Mouse (Mus musculus) midbrain, embryonic 12.5 days (tissue): ENCODE data around the gene Dok5. TPM values are rescaled to one million over a fixed set of nuclear protein-coding genes. Genes with fewer than 3 reads are reported as not detected.
A peak's percentile ranks its signal among the peaks of the same experiment; 100 is the strongest.

Source experiments
- ATAC-seq: fragments of 200-750 bp; cut with Nextera tagmentation; 2 replicates; pipeline ENCODE4 v1.8.0; 2017; ENCODE audit warnings: low read depth, moderate TSS enrichment, moderate library complexity; ENCODE audit not compliant: low FRiP score
- H3K27ac ChIP-seq: fragments of 300-500 bp; sonication (generic); replicated peaks from 2 replicates; pipeline ENCODE4 v1.5.1; 2016; ENCODE audit warnings: mild to moderate bottlenecking
- H3K27me3 ChIP-seq: fragments of 300-500 bp; sonication (generic); 2 replicates; pipeline ENCODE4 v1.6.1; 2016; ENCODE audit warnings: mild to moderate bottlenecking
- H3K36me3 ChIP-seq: fragments of 300-500 bp; sonication (generic); 2 replicates; pipeline ENCODE4 v1.6.1; 2016
- H3K4me1 ChIP-seq: fragments of 300-500 bp; sonication (generic); 2 replicates; pipeline ENCODE4 v1.6.1; 2016
- H3K4me2 ChIP-seq: fragments of 300-500 bp; sonication (generic); replicated peaks from 2 replicates; pipeline ENCODE4 v1.6.1; 2016; ENCODE audit warnings: mild to moderate bottlenecking, moderate library complexity
- H3K4me3 ChIP-seq: fragments of 300-500 bp; sonication (generic); 2 replicates; pipeline ENCODE4 v1.5.1; 2016; ENCODE audit warnings: mild to moderate bottlenecking
- H3K9ac ChIP-seq: fragments of 300-500 bp; sonication (generic); replicated peaks from 2 replicates; pipeline ENCODE4 v1.6.1; 2016; ENCODE audit warnings: mild to moderate bottlenecking, moderate library complexity
- H3K9me3 ChIP-seq: fragments of 300-500 bp; sonication (generic); 2 replicates; pipeline ENCODE4 v1.6.1; 2016; ENCODE audit warnings: mild to moderate bottlenecking
- WGBS: fragments of 180-500 bp; shearing (Covaris S2); methylation state at CpG from one replicate; pipeline ENCODE4 v1.1.7; 2016; 5-methylcytosine and 5-hydroxymethylcytosine counted together
- polyA plus RNA-seq: library from polyadenylated mRNA; unstranded; fragments of >200 nt; fragmentation: Nextera tagmentation; extraction: Ambion mirVana; gene quantifications from 2 replicates; pipeline ENCODE4 v1.2.1, GENCODE M21; 2016

Dok5 gene
- polyA plus RNA-seq, 1 experiment from 2014 or later: 25.6 TPM

DNA sequence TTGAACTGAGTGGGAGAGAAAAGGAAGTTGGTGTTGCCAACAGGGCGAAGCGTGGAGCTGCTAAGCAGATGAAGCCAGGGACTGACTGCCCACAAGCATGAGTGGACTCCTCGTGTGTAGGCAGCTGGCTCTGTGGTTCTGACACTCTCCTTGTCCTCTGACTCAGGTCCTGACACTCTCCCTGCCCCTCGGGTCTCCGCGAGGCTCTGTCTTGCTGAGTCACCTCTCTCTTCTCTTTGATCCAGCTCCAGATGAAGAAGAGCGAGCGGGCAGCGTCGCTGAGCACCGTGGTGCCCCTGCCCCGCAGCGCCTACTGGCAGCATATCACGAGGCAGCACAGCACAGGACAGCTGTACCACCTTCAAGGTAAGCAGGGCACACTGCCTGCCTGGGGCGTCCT is 139.0 kb downstream of the Dok5 start:
- H3K36me3 ChIP-seq: no peaks in the 10 kb centered on the region
- H3K27me3 ChIP-seq: no peaks in the 10 kb centered on the region
- H3K4me1 ChIP-seq: no peaks in the 10 kb centered on the region
- no peak overlapping the region for H3K27ac ChIP-seq
- no peak overlapping the region for H3K4me2 ChIP-seq
- 90% methylated on average over 15 of the region's 15 CpGs for WGBS
- ATAC-seq: no peak
- no peak overlapping the region for H3K9ac ChIP-seq
- no peaks in the 10 kb centered on the region for H3K9me3 ChIP-seq
- H3K4me3 ChIP-seq: no peak overlapping the region

DNA sequence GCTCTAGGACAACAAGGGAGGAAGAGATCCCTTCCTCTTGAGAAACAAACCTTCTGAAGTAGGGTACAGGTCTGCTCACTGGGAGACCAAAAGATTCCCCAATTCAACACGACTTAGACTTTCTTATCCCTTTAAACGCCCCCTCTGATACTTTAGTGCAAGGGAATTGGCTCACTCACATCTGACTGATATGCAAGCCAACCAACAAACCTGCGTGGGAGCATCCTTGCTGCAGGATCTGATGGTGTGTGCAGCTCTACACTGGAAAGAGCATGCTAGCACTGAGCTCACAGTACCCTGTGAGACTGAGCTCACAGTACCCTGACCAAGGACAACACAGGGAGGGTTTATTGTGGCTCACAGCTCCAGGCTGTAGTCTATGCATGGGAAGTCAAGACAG is 139.9 kb downstream of the Dok5 start:
- Histone ChIP-seq H3K4me2 (no peak overlapping the region), H3K4me3 (no peak overlapping the region), H3K27me3 (no peaks in the 10 kb centered on the region), H3K27ac (no peak overlapping the region), H3K9ac (no peak overlapping the region), H3K4me1 (no peaks in the 10 kb centered on the region), H3K9me3 (no peaks in the 10 kb centered on the region), H3K36me3 (no peaks in the 10 kb centered on the region)
- WGBS: 89% methylated on average over 3 of the region's 3 CpGs
- ATAC-seq: no peak

DNA sequence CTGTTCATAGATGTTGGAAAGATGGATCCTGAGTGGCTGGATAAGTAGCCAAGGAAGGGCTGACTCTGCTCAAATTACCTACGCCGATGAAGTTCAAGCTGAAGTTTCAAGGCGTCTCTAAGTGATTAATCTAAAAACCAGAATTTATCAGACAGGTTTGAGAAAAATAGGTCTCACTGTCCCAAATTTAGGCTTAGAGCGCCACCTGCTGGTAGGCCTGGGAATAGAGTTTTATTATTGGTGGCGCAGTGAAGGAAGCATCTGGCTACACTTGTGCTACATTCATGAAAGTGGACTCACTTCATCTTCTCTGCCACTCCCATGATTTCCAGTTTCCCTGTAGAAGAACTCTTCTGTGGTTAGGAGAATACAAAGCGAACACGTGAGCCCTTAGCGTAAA is 141.8 kb downstream of the Dok5 start:
- H3K4me3 ChIP-seq: no peak overlapping the region
- WGBS: 21% methylated on average over 8 of the region's 8 CpGs
- H3K36me3 ChIP-seq: no peaks in the 10 kb centered on the region
- H3K4me2 ChIP-seq: no peak overlapping the region
- H3K9ac ChIP-seq: no peak overlapping the region
- peaks cover 4% of the 10 kb centered on the region for H3K4me1 ChIP-seq
- no peaks in the 10 kb centered on the region for H3K27me3 ChIP-seq
- no peak overlapping the region for H3K27ac ChIP-seq
- H3K9me3 ChIP-seq: no peaks in the 10 kb centered on the region
- ATAC-seq: no peak

DNA sequence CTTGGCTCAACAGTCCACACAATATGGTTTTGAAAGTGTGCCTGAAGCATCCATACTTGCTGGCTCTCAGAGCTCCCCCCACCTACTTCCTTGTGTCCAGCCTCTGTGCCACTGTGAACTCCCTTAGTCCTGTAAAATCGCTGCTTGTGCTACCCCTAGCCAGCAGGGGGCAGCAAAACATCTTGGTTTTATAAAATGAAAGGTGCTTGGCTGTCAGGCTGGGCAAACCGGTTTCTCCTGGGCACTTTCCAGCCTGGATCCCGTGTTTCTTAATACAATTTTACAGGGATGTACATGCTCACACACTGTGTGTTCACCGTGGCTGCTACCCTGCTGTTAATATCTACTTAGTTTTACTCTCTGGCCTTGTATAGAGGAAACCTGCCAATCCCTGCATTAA is 145.9 kb downstream of the Dok5 start:
- Histone ChIP-seq H3K9me3 (no peaks in the 10 kb centered on the region), H3K27ac (no peak overlapping the region), H3K36me3 (no peaks in the 10 kb centered on the region), H3K9ac (no peak overlapping the region), H3K4me1 (peaks cover 18% of the 10 kb centered on the region), H3K4me3 (no peak overlapping the region), H3K4me2 (no peak overlapping the region), H3K27me3 (no peaks in the 10 kb centered on the region)
- 4% methylated on average over 4 of the region's 4 CpGs for WGBS
- peak; percentile 69 for ATAC-seq

DNA sequence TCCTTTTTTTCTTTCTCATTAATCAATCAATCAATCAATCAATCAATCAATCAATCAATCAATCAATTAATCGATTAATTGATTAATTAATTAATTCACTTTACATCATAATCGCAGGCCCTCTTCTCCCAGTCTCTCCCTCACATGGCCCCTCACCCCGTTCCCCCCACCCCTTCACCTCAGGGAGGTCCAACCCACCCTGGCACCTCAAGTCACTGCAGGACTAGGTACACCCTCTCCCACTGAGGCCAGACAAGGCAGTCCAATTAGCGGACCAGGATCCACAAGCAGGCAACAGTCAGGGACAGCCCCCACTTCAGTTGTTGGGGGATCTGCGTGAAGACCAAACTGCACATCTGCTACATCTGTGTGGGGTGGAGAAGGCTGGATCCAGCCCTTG is 146.3 kb downstream of the Dok5 start:
- Histone ChIP-seq H3K9me3 (no peaks in the 10 kb centered on the region), H3K9ac (no peak overlapping the region), H3K4me2 (no peak overlapping the region), H3K36me3 (no peaks in the 10 kb centered on the region), H3K27me3 (no peaks in the 10 kb centered on the region), H3K27ac (no peak overlapping the region), H3K4me3 (no peak overlapping the region), H3K4me1 (peaks cover 18% of the 10 kb centered on the region)
- WGBS: 72% methylated on average over 5 of the region's 5 CpGs
- ATAC-seq: peak; percentile 55

DNA sequence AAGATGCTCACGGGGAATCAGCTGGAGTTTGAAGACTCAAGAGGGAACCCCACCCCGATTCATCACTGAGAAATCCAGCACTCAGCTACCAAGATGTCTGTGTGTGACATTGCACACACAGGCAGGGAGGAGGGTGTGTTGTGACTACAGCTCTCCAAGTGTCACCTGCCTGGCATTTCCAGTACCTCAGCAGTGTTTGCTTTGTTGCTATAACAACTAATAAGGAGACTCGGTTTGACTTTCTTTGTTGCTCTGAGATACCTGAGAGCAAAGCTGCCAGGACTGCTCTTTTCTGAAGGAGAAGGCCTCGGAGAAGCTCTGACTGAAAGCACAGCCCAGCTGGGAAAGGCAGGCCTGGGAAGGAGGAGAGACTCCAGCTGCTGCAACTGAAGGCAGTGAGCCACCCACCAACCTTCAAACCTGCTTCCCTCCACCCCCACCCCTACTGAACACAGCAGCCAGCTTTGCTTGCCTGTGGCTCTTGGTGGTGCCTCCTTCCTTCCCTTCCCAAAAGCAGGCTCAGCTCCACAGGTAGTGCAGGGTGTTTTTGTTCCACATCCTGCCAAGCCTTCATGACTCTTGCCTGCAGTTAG is 152.7 kb downstream of the Dok5 start:
- no peaks in the 10 kb centered on the region for H3K27me3 ChIP-seq
- H3K9ac ChIP-seq: no peak overlapping the region
- H3K4me1 ChIP-seq: peaks cover 5% of the 10 kb centered on the region; the same call in 1 of the 2 replicates
- no peaks in the 10 kb centered on the region for H3K36me3 ChIP-seq
- 57% methylated on average over 4 of the region's 4 CpGs for WGBS
- H3K4me2 ChIP-seq: no peak overlapping the region
- H3K27ac ChIP-seq: no peak overlapping the region
- no peak for ATAC-seq
- no peak overlapping the region for H3K4me3 ChIP-seq
- no peaks in the 10 kb centered on the region for H3K9me3 ChIP-seq

DNA sequence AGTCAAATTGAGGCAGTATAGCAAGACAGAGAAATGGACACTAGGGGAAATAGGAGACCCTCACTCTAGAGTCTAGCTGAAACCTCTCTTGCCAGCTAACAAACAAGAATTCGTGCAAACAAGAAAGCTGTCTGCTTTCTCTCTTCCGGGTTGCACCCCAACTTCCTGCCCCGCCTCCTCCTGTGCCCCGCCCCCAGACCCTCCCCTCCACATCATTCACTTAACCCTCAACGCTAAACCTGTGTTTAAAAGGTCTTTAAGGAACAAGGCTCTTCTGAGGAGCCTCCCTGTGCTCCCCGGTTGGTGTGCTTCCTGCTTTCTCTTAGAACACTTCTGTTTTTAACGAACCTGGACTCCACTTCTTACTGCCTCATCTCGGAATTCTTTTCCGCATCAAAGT is 156.4 kb downstream of the Dok5 start:
- Histone ChIP-seq H3K27ac (no peak overlapping the region), H3K9me3 (no peaks in the 10 kb centered on the region), H3K4me1 (no peaks in the 10 kb centered on the region), H3K27me3 (no peaks in the 10 kb centered on the region), H3K9ac (no peak overlapping the region), H3K36me3 (no peaks in the 10 kb centered on the region), H3K4me3 (no peak overlapping the region), H3K4me2 (no peak overlapping the region)
- no peak for ATAC-seq
- 73% methylated on average over 9 of the region's 9 CpGs for WGBS

DNA sequence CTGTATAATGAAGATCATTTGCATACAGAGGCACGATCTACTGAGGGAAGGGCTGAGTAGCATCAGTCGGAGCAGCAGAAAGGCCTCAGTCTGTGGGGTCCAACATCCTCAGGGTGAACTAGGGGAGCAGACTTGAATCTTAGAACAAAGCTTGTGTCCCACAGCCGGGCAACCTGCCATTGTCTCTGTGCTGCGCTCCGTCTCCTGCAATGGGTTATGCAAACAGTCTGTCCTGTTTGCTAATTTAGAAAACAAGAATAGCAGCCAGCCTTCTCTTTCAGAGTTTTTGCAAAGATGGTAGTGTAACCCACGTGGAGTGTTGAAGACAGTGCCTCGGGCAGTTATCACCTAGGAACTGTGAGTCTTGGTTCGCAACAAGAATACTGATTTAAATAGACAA is 163.5 kb downstream of the Dok5 start:
- Histone ChIP-seq H3K4me1 (peaks cover 4% of the 10 kb centered on the region; the same call in 1 of the 2 replicates), H3K27ac (no peak overlapping the region), H3K4me3 (no peak overlapping the region), H3K36me3 (no peaks in the 10 kb centered on the region), H3K9ac (no peak overlapping the region), H3K9me3 (no peaks in the 10 kb centered on the region), H3K4me2 (no peak overlapping the region), H3K27me3 (no peaks in the 10 kb centered on the region)
- 69% methylated on average over 8 of the region's 8 CpGs for WGBS
- ATAC-seq: no peak

DNA sequence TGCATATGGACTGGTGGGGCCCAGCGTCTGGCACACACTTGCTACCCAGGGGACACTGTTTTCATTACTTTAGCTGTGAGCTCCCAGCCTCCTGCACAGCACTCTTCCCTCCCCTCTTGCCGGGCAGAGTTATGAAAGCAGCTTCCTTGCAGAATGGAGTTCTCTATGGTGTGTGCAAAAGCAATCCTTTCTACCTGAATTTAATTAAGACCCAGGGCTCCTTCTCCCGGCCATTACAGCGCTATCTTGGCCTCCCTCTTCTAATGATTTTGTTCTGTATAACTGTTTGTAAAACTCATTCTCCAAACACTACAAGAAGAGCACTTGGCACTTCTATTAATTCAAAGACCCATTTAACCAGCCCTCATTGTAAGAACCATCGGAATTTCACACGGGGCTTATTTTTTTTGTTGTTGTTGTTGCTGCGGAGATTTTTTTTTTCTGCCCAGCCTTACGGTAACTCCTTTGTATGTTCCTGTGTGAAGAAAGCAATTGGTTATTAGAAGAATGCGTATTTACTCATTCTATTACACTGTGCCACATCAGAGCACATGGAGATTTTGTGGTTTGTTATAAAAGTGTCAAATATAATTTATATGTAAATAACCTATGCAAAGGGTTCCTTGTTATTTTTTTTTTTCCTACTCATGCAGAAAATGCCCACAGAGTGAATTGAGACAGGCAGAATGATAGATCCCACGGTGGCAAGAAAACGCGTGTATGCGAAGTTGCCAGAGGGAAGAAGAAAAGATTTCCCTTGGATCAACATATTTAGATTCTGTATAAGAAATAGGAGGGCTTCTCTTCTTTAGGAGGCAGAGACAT is 170.8 kb downstream of the Dok5 start:
- H3K36me3 ChIP-seq: no peaks in the 10 kb centered on the region
- peak; percentile 71; the same call in 1 of the 2 replicates for ATAC-seq
- peaks cover 9% of the 10 kb centered on the region for H3K4me1 ChIP-seq
- H3K27me3 ChIP-seq: 0 out of 2 replicates have a peak, but pooled peaks cover 3% of the 10 kb centered on the region
- H3K4me3 ChIP-seq: no peak overlapping the region
- H3K9ac ChIP-seq: no peak overlapping the region
- H3K4me2 ChIP-seq: peak overlapping the region; percentile 12
- WGBS: 32% methylated on average over 13 of the region's 13 CpGs
- H3K27ac ChIP-seq: peak overlapping the region; percentile 35
- 0 out of 2 replicates have a peak, but pooled peaks cover 3% of the 10 kb centered on the region for H3K9me3 ChIP-seq

DNA sequence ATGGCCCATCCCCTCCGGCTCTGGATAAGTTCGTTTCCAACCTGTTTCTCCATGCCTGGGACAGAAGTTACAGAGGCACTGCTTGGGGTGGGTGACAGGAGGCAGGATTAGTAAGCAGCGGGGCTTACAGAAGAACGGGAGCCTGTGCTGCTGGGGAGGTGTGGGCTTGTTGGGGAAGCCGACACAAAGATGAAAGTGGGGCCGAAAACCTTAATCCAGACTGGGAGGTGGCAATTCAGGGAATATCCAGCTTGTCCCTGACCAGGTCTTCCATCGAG is 171.4 kb downstream of the Dok5 start:
- H3K4me3 ChIP-seq: no peak overlapping the region
- H3K9me3 ChIP-seq: 0 out of 2 replicates have a peak, but pooled peaks cover 3% of the 10 kb centered on the region
- no peaks in the 10 kb centered on the region for H3K36me3 ChIP-seq
- 0 out of 2 replicates have a peak, but pooled peaks cover 3% of the 10 kb centered on the region for H3K27me3 ChIP-seq
- H3K9ac ChIP-seq: no peak overlapping the region
- 66% methylated on average over 7 of the region's 7 CpGs for WGBS
- H3K4me1 ChIP-seq: peaks cover 9% of the 10 kb centered on the region
- H3K27ac ChIP-seq: peak overlapping the region; percentile 21; the same call in 1 of the 2 replicates
- H3K4me2 ChIP-seq: no peak overlapping the region; the same call in 1 of the 2 replicates
- 0 out of 2 replicates have a peak, but pooled peaks have one; percentile 54 for ATAC-seq

DNA sequence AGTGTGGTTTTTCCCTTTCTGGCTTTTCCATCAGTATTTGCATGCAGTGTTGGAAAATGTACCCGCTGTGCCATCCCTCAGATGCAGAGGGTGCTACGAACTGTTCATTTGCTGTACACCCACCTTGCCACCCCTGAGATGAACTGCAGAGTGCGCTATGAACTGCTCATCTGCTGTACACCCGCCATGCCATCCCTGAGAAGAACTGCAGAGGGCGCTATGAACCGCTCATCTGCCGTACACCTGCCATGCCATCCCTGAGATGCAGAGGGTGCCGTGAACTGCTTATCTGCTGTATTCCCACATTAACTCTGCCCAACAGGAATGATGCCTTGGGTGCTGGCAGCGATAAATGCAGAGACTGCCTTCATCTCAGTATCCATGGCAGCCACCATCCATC is 171.8 kb downstream of the Dok5 start:
- no peak for ATAC-seq
- Histone ChIP-seq H3K4me2 (no peak overlapping the region), H3K27ac (no peak overlapping the region; the same call in 1 of the 2 replicates), H3K27me3 (0 out of 2 replicates have a peak, but pooled peaks cover 3% of the 10 kb centered on the region), H3K4me3 (no peak overlapping the region), H3K9ac (no peak overlapping the region), H3K4me1 (peaks cover 9% of the 10 kb centered on the region), H3K36me3 (no peaks in the 10 kb centered on the region), H3K9me3 (0 out of 2 replicates have a peak, but pooled peaks cover 3% of the 10 kb centered on the region)
- 96% methylated on average over 9 of the region's 9 CpGs for WGBS

DNA sequence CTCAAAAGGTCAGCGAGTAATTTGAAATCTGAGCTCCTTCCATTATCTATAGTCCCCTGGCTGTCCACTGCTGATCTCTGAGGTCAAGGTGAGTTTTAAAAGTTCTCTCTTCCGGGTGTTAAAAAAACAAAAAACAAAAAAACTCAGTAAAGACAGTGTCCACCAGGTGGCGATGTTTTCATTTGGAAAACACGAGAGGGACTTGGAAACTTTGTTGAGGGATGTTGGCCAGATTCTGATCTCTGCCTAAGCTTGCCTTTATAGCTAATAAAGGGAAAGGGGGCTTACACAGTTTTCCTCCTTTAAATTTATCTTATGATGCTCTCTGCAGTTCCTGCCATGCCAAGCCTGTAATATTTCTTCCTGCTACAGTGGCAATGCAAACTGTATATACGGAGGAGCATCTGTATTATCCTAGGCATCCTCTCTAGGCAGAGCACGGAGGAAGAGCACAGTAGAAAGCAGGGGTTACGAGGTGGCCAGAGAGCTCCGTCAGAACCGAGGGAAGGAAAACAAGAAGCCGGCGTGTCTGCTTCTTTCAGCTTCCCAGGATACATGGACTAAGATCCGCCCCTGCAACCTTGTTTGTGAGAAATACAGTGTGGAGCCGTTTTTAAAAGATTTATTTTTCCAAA is 181.1 kb downstream of the Dok5 start:
- ATAC-seq: no peak
- Histone ChIP-seq H3K4me1 (no peaks in the 10 kb centered on the region), H3K27ac (no peak overlapping the region), H3K4me2 (no peak overlapping the region), H3K9ac (no peak overlapping the region), H3K27me3 (no peaks in the 10 kb centered on the region), H3K36me3 (no peaks in the 10 kb centered on the region), H3K9me3 (no peaks in the 10 kb centered on the region), H3K4me3 (no peak overlapping the region)
- 55% methylated on average over 13 of the region's 13 CpGs for WGBS
